ENCODE assay signal across 13 mouse cellular contexts in the genomic region with DNA sequence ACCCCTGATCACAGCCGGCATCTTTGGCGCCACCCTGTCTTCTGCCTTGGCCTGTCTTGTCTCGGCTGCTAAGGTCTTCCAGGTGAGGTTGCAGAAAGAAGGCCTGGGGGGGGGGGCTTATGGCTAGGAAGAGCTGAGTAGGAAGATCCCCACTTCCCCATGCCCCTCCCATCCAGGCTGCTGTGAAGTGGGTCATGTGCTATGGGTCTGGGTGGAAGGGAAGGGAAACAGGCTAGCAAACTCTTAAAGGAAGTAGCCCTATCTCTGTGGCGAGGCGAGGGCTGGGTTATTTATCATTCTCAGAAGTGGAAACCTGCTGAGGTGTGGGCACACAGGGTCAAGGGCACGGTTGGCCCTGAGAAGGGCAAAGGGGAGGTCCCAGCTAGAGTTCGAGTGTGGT. TPM values are rescaled to one million over a fixed set of nuclear protein-coding genes. Genes with fewer than 3 reads are reported as not detected.
"Had no signal": no experiment of that assay in that cellular context is flagged by ENCODE, and none has a peak within 500 bp of the region (broad histone marks: within the 10 kb centered on the region; RNA-seq: fewer than 3 reads in every experiment).

No protein-coding gene starts in this region.

- H3K4me3 ChIP-seq: limb, embryonic 13.5 days; liver, embryonic 12.5 days; lung, embryonic 15.5 days; midbrain, embryonic 13.5 days had no signal

- H3K4me1 ChIP-seq: limb, embryonic 13.5 days; liver, embryonic 12.5 days; lung, embryonic 15.5 days; midbrain, embryonic 13.5 days had no signal

- ATAC-seq: liver, embryonic 12.5 days; midbrain, embryonic 13.5 days had no signal

- H3K36me3 ChIP-seq: limb, embryonic 13.5 days; liver, embryonic 12.5 days; lung, embryonic 15.5 days; midbrain, embryonic 13.5 days had no signal

- H3K9me3 ChIP-seq: limb, embryonic 13.5 days; liver, embryonic 12.5 days; lung, embryonic 15.5 days; midbrain, embryonic 13.5 days had no signal

- H3K27ac ChIP-seq: kidney, postnatal 0 days; limb, embryonic 13.5 days; liver, embryonic 12.5 days; lung, embryonic 15.5 days; midbrain, embryonic 13.5 days had no signal

- H3K27me3 ChIP-seq: limb, embryonic 13.5 days; liver, embryonic 12.5 days; lung, embryonic 15.5 days; midbrain, embryonic 13.5 days had no signal

- DNase-seq: kidney, adult 8-10 months; kidney, postnatal 36 days; layer of hippocampus, adult 9-11 months; left cerebral cortex, postnatal 4 days; right cerebral cortex, postnatal 14 days; thymus, postnatal 4 days had no signal

- H3K9ac ChIP-seq: limb, embryonic 13.5 days; liver, embryonic 12.5 days; lung, embryonic 15.5 days; midbrain, embryonic 13.5 days had no signal

- H3K4me2 ChIP-seq: limb, embryonic 13.5 days; liver, embryonic 12.5 days; lung, embryonic 15.5 days; midbrain, embryonic 13.5 days had no signal

RNA-seq across cellular contexts. Expression of a gene that starts 11.8 kb away (rescaled TPM):
- total RNA-seq: midbrain, postnatal 0 days had no signal
- polyA plus RNA-seq: limb, embryonic 13.5 days; liver, embryonic 12.5 days; stomach, embryonic 14.5 days had no signal
